Mouse (Mus musculus): ENCODE data around the gene Cyp3a41b.
"Not testable (repeated sequence)": the region's sequence is repeated elsewhere in the genome, so short reads cannot be mapped to it uniquely, and the experiment has no call there.

Gene Cyp3a41b

GRCm38 (mm10) chr5:145584630-145585029 is at the start of gene Cyp3a41b:
Cyp3a41b (minus strand) TSS chr5:145584730.
- not testable (repeated sequence) for DNase-seq (ENCODE audit: low read depth, low spot score)

- not testable (repeated sequence) for DNase-seq (ENCODE audit: low read depth, low spot score)
Observed at GRCm38 (mm10) chr5:145632286-145632685, 47.8 kb upstream of the Cyp3a41b start.

DNA sequence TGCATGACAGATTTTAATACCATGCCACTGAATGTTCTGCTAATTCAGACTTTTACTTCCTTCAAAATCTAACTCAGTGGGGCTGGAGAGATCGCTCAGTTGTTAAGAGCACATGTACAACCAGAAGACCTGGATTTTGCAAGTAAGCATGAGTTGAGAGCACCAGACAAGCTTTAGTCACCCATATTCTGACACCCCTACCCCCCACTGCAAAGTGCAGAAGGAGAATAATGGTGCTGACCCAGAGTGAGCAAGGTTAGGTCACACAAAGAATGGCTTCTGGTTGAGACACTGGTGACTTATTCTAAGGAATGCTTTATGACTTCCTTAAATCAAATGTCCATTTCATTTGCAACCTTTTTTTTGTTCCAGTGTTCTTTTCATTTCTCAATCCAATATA is 20.4 kb upstream of the Cyp3a41b start:
- DNase-seq (ENCODE audit: low read depth, low spot score), result not testable (repeated sequence)

DNA sequence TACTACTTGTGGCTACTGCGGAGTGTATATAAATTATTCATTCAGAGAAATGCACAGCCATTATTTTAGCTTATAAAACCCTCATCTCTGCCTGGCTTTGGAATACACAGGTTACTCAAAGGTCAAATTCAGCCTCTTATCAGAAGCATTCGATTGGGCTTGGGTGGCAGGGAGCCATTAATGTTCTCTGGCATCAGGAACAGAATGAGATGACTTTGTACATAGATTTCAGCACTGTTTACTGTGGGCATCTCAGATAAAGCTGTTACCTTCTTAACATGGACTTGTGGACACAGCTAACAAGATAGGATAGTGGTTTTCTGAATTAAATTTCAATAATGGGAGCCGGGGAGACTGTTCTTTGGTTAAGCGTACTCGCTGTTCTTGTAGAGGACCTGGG is 13.3 kb upstream of the Cyp3a41b start:
- not testable (repeated sequence) for DNase-seq (ENCODE audit: low read depth, low spot score)

GRCm38 (mm10) chr5:145577321-145577720 is 7.2 kb downstream of the Cyp3a41b start:
- DNase-seq (ENCODE audit: low read depth, low spot score), result not testable (repeated sequence)

GRCm38 (mm10) chr5:145575660-145576059 is 8.9 kb downstream of the Cyp3a41b start:
- DNase-seq (ENCODE audit: low read depth, low spot score), result not testable (repeated sequence)

DNA sequence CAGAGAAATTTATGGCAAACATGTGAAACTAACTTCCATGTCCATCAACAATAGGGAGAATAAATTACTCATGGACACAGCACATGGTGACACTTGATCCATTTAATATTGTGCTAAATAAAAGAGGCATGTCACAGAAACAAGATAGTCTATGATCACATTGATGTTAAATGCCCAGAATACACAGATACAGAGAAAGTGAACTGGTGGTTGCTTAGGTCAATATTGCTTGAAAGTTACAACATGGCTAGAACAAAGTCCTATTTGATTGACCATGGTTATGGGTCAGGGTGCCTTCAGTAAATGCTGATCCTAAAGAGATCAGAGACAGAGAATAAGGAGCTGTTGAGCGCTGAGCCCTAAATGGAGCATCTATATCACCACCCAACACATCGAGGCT is 12.6 kb downstream of the Cyp3a41b start:
- DNase-seq (ENCODE audit: low read depth, low spot score), result not testable (repeated sequence)
